Mouse (Mus musculus): ENCODE data around the gene Gnaq. TPM values are rescaled to one million over a fixed set of nuclear protein-coding genes. Genes with fewer than 3 reads are reported as not detected.
A peak's percentile ranks its signal among the peaks of the same experiment; 100 is the strongest.

Gene Gnaq
- total RNA-seq, 2 experiments from 2014 or later = 236 to 246 TPM

DNA sequence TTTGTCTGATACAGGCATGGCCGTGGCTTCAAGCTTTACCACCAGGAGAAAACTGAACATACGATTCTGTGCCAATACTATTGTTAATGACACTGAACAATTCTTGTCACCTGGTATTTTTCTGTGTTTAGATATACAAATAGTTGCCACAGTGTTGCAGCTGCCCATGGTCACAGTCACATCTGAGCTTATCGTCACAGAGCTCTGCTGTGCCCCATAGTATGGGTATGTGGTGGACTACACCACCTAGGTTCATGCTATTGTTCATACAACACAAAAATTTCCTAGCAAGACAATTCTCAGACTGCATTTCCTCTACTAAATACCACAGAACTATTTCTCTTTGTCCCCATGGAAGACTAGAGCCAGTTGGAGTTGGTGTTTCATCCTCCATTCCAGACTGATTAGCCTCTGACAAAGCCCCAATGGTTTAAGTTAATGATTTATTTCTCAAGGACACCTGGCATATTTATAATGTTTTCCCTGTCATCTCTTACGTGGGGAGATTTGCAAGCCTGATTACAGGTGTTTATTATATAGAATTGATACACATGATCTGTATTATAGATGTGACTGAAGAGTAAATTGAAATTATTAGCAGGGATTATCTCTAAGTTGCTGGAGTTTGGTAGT lies 207.4 kb downstream of the Gnaq start:
- DNase-seq = no peak
- intact Hi-C loops (cut with DNase I) = loop anchor here (10.0 kb wide), 1 partner anchor 275 kb away; no protein-coding TSS in a partner anchor

- peak; percentile 14 for DNase-seq
- intact Hi-C loops (cut with DNase I) = no loop called here
Measured at GRCm38 (mm10) chr19:16342702-16343101, 210.1 kb downstream of the Gnaq start.

- intact Hi-C loops (cut with DNase I) = no loop called here
- DNase-seq = no peak
Measured at GRCm38 (mm10) chr19:16345516-16345915, 212.9 kb downstream of the Gnaq start.

- no peak for DNase-seq
- intact Hi-C loops (cut with DNase I) = no loop called here
Measured at GRCm38 (mm10) chr19:16347037-16347436, 214.4 kb downstream of the Gnaq start.

DNA sequence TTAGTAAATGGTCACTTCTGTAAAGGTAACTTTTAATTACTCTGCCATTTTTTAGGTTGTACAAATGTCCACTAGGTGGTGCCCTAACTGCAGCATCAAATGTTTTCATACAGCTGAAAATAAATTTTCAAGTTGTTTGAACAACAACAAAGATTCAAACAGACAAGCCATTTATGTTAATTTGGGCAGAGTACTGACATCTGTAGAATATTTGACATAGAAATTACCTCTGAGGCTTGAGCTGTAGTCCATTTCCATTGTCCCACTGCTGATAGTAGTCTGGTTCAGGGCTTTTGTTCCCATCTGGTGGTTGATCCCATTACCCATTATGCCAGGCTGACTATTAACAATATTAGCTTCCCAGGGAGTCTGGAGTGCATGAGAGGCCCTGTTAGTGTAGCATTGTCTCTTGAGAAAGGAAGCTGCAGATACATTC lies 221.1 kb downstream of the Gnaq start:
- DNase-seq = no peak
- intact Hi-C loops (cut with DNase I) = no loop called here

DNA sequence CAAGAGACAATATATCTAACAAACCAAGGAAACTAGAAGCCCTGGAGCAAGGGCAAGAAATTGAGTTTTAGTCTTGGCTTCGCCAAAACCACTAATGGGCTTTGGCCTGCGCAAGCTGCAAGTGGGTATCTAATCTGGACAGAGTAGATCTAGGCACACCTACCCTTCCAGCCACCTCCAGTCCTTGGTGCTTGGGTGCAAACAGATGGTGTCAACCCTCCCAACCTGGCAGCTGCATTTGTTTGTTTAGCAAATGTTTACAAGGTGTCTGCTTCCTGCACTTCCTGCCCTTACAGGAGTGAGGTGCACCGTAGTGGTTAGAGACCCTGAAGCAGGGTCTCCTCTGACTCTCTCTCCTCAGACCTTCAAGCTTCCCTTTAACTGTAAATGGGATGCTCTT lies 225.5 kb downstream of the Gnaq start:
- intact Hi-C loops (cut with DNase I) = loop anchor here (5.0 kb wide), 1 partner anchor 239 kb away; no protein-coding TSS in a partner anchor
- no peak for DNase-seq

- peak; percentile 21 for DNase-seq
- intact Hi-C loops (cut with DNase I) = loop anchor here (5.0 kb wide), 1 partner anchor 238 kb away; no protein-coding TSS in a partner anchor
Measured at GRCm38 (mm10) chr19:16358905-16359304, 226.3 kb downstream of the Gnaq start.

- intact Hi-C loops (cut with DNase I) = no loop called here
- DNase-seq = no peak
Measured at GRCm38 (mm10) chr19:16366465-16367063, 233.9 kb downstream of the Gnaq start.

GRCm38 (mm10) chr19:16367218-16367617 lies 234.6 kb downstream of the Gnaq start:
- DNase-seq = no peak
- intact Hi-C loops (cut with DNase I) = no loop called here

- DNase-seq = no peak
Measured at GRCm38 (mm10) chr19:16371680-16372079, 239.0 kb downstream of the Gnaq start.

GRCm38 (mm10) chr19:16372752-16373486 lies 240.3 kb downstream of the Gnaq start:
- no peak for DNase-seq
- intact Hi-C loops (cut with DNase I) = no loop called here

More at GRCm38 (mm10) chr19:16371680-16372079, 239.0 kb downstream of the Gnaq start:
- intact Hi-C loops (cut with DNase I) = no loop called here

DNA sequence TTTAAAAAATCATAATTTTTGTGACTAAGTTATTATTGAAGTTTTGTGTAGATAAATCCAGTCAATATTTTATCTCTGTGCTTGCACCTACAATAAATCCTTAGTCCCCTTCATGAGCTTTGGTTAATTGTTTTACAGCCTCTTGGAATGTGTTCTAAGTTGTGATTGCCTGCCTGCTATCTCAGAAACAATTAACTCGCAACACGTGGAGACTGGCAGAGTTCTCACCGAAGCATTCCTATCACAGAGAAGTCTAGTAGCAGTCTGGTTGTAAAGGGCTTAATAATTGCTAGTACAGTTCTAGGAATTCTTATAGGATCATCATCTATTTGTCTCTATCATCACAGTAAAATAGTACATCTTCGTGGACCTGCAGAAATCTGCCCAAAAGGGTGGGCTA lies 243.2 kb downstream of the Gnaq start:
- intact Hi-C loops (cut with DNase I) = no loop called here
- no peak for DNase-seq

DNA sequence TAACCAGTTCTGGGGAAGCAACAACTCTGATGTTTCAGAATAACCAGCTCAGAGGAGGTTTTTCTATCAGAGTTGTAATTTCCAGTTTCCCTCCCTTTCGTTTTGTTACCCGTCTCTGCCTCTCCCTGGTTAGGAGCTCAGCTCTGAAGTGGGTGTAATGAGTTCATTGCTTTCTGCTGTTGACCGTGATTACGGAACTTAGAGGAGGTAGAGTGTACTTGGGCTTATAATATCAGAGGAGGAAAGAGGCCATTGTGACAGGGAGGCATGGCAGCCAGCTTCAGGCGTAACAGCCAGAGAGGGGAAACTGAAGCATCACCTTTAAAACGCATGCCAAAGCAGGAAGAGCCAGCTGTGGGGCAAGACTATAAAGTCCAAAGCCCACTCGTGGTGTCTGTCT lies 245.9 kb downstream of the Gnaq start:
- DNase-seq = no peak
- intact Hi-C loops (cut with DNase I) = no loop called here

- no peak for DNase-seq
- intact Hi-C loops (cut with DNase I) = no loop called here
Measured at GRCm38 (mm10) chr19:16379687-16380086, 247.1 kb downstream of the Gnaq start.

DNA sequence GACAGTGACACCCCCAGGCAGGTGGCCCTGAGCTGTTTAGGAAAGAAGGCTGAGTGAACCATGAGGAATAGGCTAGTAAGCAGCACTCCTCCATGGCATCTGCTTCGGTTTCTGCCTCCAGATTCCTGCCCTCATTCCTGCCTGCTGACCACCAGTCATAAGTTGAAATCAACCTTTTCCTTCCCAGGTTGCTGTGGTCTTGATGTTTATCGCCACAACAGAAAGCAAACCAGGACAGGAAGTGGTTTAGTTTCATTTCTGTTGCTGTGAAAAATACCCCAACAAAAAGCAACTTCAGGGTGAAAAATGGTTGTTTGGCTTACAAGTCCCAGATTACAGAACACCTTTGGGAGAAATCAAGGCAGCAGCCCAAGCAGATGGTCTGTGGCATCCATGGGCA lies 249.8 kb downstream of the Gnaq start:
- DNase-seq = no peak
- intact Hi-C loops (cut with DNase I) = no loop called here

DNA sequence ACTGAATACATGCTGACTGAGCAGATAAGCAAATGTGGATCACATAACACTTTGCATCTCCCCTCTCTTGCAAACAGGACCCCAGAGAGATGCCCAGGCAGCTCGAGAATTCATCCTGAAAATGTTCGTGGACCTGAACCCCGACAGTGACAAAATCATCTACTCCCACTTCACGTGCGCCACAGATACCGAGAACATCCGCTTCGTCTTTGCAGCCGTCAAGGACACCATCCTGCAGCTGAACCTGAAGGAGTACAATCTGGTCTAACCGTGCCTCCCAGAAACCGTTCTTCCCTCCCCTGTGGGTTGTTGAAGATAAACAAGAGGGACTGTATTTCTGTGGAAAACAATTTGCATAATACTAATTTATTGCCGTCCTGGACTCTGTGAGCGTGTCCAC lies 250.5 kb downstream of the Gnaq start:
- intact Hi-C loops (cut with DNase I) = no loop called here
- no peak for DNase-seq

DNA sequence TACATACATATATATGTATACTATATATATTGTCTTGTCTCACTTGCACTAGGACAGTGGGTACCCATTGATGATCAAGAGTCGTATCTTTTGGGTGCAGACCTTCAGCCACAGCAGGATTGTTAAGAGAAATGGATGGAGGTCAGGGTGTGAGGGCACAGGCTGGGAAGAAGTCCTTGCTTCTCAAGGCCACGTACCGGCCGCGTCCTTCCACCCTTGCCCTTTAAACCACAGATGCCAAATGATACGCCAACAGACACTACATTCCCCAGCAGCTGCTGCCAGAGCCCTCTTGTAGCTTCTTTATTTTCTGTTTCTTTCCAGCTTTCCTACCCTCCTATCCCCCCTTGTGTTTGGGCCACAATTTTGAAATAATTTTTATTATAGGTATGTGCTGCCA lies 251.5 kb downstream of the Gnaq start:
- DNase-seq = no peak
- intact Hi-C loops (cut with DNase I) = no loop called here

GRCm38 (mm10) chr19:16384957-16385356 lies 252.3 kb downstream of the Gnaq start:
- intact Hi-C loops (cut with DNase I) = no loop called here
- no peak for DNase-seq

DNA sequence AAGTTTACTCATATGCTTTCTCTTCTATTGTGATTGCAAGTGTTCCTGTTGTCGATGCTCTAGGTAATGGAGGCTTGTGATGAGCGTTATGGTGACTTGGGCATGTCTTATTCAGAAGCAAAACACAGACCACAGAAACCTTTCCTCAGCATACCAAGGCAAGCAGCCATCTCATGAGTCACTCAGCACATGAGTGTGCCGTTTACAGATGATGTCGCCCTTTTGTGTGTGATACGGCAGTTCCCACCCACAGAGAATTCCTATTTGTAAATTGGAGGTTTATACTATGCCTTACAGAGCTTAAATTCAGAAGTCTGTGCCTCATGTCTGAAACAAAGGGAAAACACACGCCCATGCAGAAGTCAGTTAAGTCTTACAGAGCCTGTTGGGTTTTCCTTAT lies 253.9 kb downstream of the Gnaq start:
- intact Hi-C loops (cut with DNase I) = no loop called here
- no peak for DNase-seq

DNA sequence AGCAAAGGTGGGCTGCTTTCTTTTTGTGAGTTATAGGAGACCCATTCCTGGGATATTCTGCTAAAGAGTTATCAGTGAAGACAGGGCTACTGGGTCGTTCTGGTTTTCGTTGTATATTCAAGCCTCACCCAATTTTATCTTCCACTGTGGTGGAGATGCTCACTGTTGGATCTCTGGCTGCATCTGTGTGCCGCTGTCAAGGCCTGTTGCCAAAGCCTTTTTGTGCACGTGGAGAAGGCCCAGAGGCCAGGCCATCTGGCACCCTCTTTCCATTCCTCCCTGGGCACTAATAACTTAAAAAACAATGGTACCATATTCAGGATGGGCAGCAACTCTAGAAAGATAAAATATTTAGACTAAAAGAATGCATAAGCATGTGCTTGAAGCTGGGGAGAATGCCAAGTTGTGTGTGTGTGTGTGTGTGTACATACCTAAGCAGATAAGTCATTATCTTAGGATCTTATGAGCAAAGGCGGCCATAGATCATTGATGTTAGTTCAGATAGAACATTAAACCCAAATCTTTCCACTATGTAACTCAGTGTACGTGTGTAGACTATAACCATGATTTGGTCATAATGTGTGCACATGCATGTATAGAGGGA lies 257.7 kb downstream of the Gnaq start:
- intact Hi-C loops (cut with DNase I) = no loop called here

GRCm38 (mm10) chr19:16394381-16394780 lies 261.8 kb downstream of the Gnaq start:
- intact Hi-C loops (cut with DNase I) = no loop called here
- DNase-seq = no peak

More for the DNA sequence above, 257.7 kb downstream of the Gnaq start:
- DNase-seq = no peak
